Mouse (Mus musculus): ENCODE measurements around the gene Qprt.

- TF ChIP-seq POLR2A (IDR thresholded peaks at IDR 0.05; ENCODE audit: extremely low read depth, insufficient read depth, low read length) (no peak), CTCF (IDR thresholded peaks at IDR 0.05; ENCODE audit: low read depth, low read length) (no peak)
Observed at GRCm38 (mm10) chr7:127162546-127162945, 40.5 kb upstream of the Qprt start.

All from liver, adult 2 months (tissue).